Mouse (Mus musculus): Measurements from ENCODE around the gene 2410004B18Rik.

GRCm38 (mm10) chr3:145906582-145906981, 31.2 kb upstream of the 2410004B18Rik start:
- no peak for TF ChIP-seq CTCF (IDR thresholded peaks at IDR 0.05; ENCODE audit: low read depth, low read length)
- TF ChIP-seq POLR2A (IDR thresholded peaks at IDR 0.05; ENCODE audit: borderline replicate concordance, low read depth, low read length): no peak

Measured in bone marrow macrophage, adult 2 months (primary cell).